Mouse (Mus musculus): Measurements from ENCODE around the gene Sfpq. TPM values are rescaled to one million over a fixed set of nuclear protein-coding genes. Genes with fewer than 3 reads are reported as not detected.

Gene Sfpq
- total and polyA plus RNA-seq, 3 experiments: 16.7 to 75.5 (median 72.2) TPM

DNA sequence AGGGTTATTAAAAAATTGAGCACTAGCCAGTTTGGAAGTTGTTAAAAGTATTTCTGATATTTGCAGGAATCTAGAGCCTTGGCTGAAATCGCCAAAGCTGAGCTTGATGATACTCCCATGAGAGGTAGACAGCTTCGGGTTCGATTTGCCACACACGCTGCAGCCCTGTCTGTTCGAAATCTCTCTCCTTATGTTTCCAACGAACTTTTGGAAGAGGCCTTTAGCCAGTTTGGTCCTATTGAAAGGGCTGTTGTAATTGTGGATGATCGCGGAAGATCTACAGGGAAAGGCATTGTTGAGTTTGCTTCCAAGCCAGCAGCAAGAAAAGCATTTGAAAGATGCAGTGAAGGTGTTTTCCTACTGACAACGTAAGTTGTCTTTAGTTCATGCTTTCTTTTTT lies 2.1 kb downstream of the Sfpq start:
- intact Hi-C loops (cut with DNase I): loop anchor here (5.0 kb wide), 2 partner anchors 39 to 56 kb away; partner anchors contain the start of genes Zmym1 and Zmym4
- H3K4me1 ChIP-seq (ENCODE audit: control insufficient read depth, insufficient read depth, low read length): peaks cover 8% of the 10 kb centered on the region
- under 1% methylated on average over 9 of the region's 9 CpGs for WGBS
- peak overlapping the region; percentile 25 for H3K9ac ChIP-seq (ENCODE audit: low read depth, low read length)
- peak overlapping the region; percentile 95 for H3K4me3 ChIP-seq
- peaks cover 8% of the 10 kb centered on the region for H3K79me2 ChIP-seq (replicated peaks; ENCODE audit: control insufficient read depth, insufficient read depth, low read length)
- no peak for DNase-seq
- no peak for TF ChIP-seq EP300 (IDR thresholded peaks at IDR 0.05; ENCODE audit: insufficient read depth, low read depth, low read length)
- TF ChIP-seq CTCF (IDR thresholded peaks at IDR 0.05): no peak
- no peak for TF ChIP-seq POLR2A (IDR thresholded peaks at IDR 0.05; ENCODE audit: insufficient read depth, low read depth, low read length)
- H3K36me3 ChIP-seq (ENCODE audit: control insufficient read depth, insufficient read depth, low read length): peaks cover 52% of the 10 kb centered on the region
- peak overlapping the region; percentile 5; the same call in 1 of the 2 replicates for H3K27ac ChIP-seq
- H3K27me3 ChIP-seq (ENCODE audit: control insufficient read depth, insufficient read depth, low read length): no peaks in the 10 kb centered on the region

DNA sequence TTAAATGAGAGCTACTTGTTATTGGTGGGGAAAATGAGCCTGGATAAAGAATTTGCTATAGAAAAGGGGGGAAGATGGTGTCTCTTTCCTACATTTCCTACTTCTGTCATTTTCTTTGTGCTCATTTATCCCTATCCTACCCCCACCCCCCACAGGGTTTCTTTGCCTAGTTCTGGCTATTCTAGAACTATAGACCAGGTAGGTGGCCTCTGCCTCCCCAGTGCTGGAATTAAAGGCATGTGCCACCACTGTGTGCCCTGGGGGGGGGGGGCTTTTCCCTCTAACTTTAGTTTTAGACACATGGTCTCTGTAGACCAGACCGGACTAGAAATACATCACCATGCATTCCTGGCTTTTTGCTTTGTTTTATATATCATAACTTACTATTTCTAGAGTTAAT lies 3.1 kb downstream of the Sfpq start:
- Histone ChIP-seq H3K9ac (ENCODE audit: low read depth, low read length) (no peak overlapping the region), H3K4me1 (ENCODE audit: control insufficient read depth, insufficient read depth, low read length) (peaks cover 8% of the 10 kb centered on the region), H3K27ac (no peak overlapping the region), H3K27me3 (ENCODE audit: control insufficient read depth, insufficient read depth, low read length) (no peaks in the 10 kb centered on the region), H3K79me2 (replicated peaks; ENCODE audit: control insufficient read depth, insufficient read depth, low read length) (peaks cover 8% of the 10 kb centered on the region), H3K4me3 (peak overlapping the region; percentile 95), H3K36me3 (ENCODE audit: control insufficient read depth, insufficient read depth, low read length) (peaks cover 56% of the 10 kb centered on the region)
- WGBS: 17% methylated on average over 1 of the region's 1 CpGs
- TF ChIP-seq EP300 (IDR thresholded peaks at IDR 0.05; ENCODE audit: insufficient read depth, low read depth, low read length) (no peak), POLR2A (IDR thresholded peaks at IDR 0.05; ENCODE audit: insufficient read depth, low read depth, low read length) (no peak), CTCF (IDR thresholded peaks at IDR 0.05) (no peak)
- intact Hi-C loops (cut with DNase I): loop anchor here (5.0 kb wide), 2 partner anchors 38 to 57 kb away; partner anchors contain the start of genes Zmym1 and Zmym4
- DNase-seq: no peak

DNA sequence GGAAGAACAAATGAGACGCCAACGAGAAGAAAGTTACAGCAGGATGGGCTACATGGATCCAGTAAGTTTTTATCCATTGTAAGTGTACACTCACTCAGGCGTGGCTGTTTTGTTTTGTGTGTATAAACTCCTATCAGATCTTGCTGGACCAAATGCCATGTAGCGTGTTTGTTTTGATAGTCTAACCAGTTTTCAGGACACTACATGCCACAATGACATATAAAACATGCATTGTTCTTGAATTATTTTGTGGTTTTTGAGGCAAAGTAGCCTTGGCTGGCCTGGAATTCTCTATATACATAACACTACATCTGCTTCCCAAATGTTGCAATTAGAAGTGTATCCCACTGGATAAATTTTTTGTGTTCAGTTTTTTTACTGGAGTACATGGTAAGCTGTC lies 5.7 kb downstream of the Sfpq start:
- no peak for DNase-seq
- Histone ChIP-seq H3K27ac (no peak overlapping the region), H3K79me2 (replicated peaks; ENCODE audit: control insufficient read depth, insufficient read depth, low read length) (peaks cover 6% of the 10 kb centered on the region), H3K36me3 (ENCODE audit: control insufficient read depth, insufficient read depth, low read length) (peaks cover 74% of the 10 kb centered on the region), H3K27me3 (ENCODE audit: control insufficient read depth, insufficient read depth, low read length) (no peaks in the 10 kb centered on the region), H3K4me1 (ENCODE audit: control insufficient read depth, insufficient read depth, low read length) (peaks cover 8% of the 10 kb centered on the region), H3K9ac (ENCODE audit: low read depth, low read length) (no peak overlapping the region), H3K4me3 (no peak overlapping the region)
- WGBS: 70% methylated on average over 4 of the region's 4 CpGs
- intact Hi-C loops (cut with DNase I): no loop called here
- TF ChIP-seq POLR2A (IDR thresholded peaks at IDR 0.05; ENCODE audit: insufficient read depth, low read depth, low read length) (no peak), CTCF (IDR thresholded peaks at IDR 0.05) (no peak), EP300 (IDR thresholded peaks at IDR 0.05; ENCODE audit: insufficient read depth, low read depth, low read length) (no peak)

DNA sequence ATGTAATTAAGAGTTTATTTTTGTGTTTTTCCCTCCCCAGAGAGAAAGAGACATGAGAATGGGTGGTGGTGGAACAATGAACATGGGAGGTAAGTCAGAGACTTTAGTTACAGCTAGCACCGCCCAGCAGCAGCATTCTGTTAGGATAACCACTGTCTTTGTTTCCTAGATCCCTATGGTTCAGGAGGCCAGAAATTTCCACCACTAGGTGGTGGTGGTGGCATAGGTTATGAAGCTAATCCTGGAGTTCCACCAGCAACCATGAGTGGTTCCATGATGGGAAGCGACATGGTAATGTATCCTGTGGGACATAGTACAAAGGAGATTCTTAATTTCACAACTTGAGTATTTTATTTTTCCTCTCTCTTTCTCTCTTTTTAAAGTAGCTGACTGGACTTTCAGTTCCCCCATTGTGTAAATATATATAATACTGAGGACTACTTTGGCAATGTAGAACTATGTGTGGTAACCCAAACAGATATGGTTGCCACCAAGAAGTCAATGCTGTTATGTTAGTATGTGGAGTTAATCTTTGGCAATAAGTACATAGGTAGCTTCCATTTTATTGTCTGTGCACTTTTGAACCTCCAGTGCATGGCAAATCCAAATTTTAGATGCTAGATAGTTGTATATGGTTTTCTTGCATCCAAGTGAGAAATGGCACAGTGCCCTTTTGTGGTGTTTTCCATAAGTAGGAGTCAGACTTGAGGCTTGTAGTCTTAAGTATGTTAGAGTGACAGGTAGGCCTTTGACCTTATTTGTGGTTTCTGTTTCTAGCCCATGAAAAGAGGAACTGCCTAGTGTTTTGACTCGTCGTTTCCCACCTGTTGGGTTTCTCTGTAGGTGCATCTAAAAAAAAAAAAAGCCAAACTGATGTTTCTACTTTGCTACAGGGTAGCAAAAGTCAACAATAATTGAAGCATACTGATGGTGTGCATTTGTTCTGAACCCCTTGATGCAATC lies 6.4 kb downstream of the Sfpq start:
- no peak overlapping the region for H3K27ac ChIP-seq
- no peaks in the 10 kb centered on the region for H3K27me3 ChIP-seq (ENCODE audit: control insufficient read depth, insufficient read depth, low read length)
- intact Hi-C loops (cut with DNase I): no loop called here
- H3K36me3 ChIP-seq (ENCODE audit: control insufficient read depth, insufficient read depth, low read length): peaks cover 79% of the 10 kb centered on the region
- H3K4me3 ChIP-seq: no peak overlapping the region
- no peak for DNase-seq
- peaks cover 8% of the 10 kb centered on the region for H3K4me1 ChIP-seq (ENCODE audit: control insufficient read depth, insufficient read depth, low read length)
- WGBS: 43% methylated on average over 4 of the region's 4 CpGs
- H3K9ac ChIP-seq (ENCODE audit: low read depth, low read length): no peak overlapping the region
- H3K79me2 ChIP-seq (replicated peaks; ENCODE audit: control insufficient read depth, insufficient read depth, low read length): peaks cover 4% of the 10 kb centered on the region
- TF ChIP-seq POLR2A (IDR thresholded peaks at IDR 0.05; ENCODE audit: insufficient read depth, low read depth, low read length): no peak
- peak; percentile 71 for TF ChIP-seq CTCF (IDR thresholded peaks at IDR 0.05)
- TF ChIP-seq EP300 (IDR thresholded peaks at IDR 0.05; ENCODE audit: insufficient read depth, low read depth, low read length): no peak

DNA sequence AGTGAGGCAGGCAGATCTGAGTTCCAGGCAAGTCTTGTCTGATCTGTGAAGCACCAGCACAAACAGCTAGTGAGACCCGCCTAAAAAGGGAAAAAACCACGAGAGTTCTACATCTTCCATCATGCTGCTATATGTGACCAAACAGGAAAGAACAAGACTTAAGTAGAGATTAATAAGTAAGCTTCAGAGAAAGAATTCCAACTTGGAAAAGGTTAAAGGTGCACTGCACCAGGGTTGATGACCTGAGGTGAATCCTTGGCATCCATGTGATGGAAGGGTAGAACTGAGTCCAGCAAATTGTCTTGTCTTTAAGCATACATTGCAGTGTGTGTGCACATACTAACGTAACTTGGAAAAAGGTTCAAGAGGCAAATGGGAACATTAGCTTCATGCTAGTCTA lies 16.0 kb downstream of the Sfpq start:
- TF ChIP-seq POLR2A (IDR thresholded peaks at IDR 0.05; ENCODE audit: insufficient read depth, low read depth, low read length) (0 out of 2 replicates have a peak, but pooled peaks have one; percentile 8), CTCF (IDR thresholded peaks at IDR 0.05) (no peak)
- Histone ChIP-seq H3K4me1 (ENCODE audit: control insufficient read depth, insufficient read depth, low read length) (peaks cover 1% of the 10 kb centered on the region), H3K36me3 (ENCODE audit: control insufficient read depth, insufficient read depth, low read length) (peaks cover 42% of the 10 kb centered on the region), H3K27me3 (ENCODE audit: control insufficient read depth, insufficient read depth, low read length) (no peaks in the 10 kb centered on the region), H3K4me3 (no peak overlapping the region), H3K79me2 (replicated peaks; ENCODE audit: control insufficient read depth, insufficient read depth, low read length) (no peaks in the 10 kb centered on the region; the same call in 1 of the 2 replicates), H3K9ac (ENCODE audit: low read depth, low read length) (no peak overlapping the region), H3K27ac (no peak overlapping the region)
- intact Hi-C loops (cut with DNase I): no loop called here
- 87% methylated on average over 3 of the region's 3 CpGs for WGBS
- DNase-seq: no peak

Data from heart, adult 2 months (tissue).